Mouse (Mus musculus) megakaryocyte-erythroid progenitor cell, adult 5-6 weeks (primary cell): ENCODE measurements around the gene Ngdn. TPM values are rescaled to one million over a fixed set of nuclear protein-coding genes. Genes with fewer than 3 reads are reported as not detected.
"Not testable (repeated sequence)": the region's sequence is repeated elsewhere in the genome, so short reads cannot be mapped to it uniquely, and the experiment has no call there.

ENCODE experiments used
- ATAC-seq: replicated peaks from 2 replicates; pipeline ENCODE4 v1.8.0; 2016; ENCODE audit warnings: mild to moderate bottlenecking, inconsistent platforms; ENCODE audit not compliant: severe bottlenecking, poor library complexity, low FRiP score, low TSS enrichment
- total RNA-seq, 2 experiments: library from RNA; stranded (forward) in 1 of 2; stranded (reverse) in 1 of 2; fragments of 200-1000, 215-1000 nt in 1 of 2; fragments of >200 nt in 1 of 2; fragmentation: Nextera tagmentation in 1 of 2; gene quantifications; 2 replicates each; pipeline ENCODE4 v1.2.3; 2014 to 2017

Ngdn gene
- total RNA-seq, 2 experiments from 2014 or later = 63.6 to 64.6 TPM

DNA sequence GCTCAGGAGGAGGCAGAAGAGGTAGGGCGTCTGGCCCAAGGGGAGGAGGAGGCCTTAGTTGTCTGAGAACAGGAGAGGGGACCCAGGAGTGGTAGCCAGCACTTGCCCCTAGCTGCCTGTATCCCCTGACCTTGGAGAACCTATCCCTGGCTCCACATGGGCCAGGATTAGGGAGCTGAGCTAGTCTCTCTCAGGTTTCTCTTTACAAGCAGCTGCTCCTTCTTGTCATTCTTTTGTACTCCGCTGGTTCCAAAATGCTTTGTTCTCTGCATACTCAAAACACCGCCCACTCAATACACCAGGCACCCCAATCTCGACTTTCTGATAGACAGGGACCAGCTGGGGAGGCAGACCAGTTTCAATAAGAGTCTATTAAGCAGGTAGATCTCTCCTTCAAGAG, 18.0 kb upstream of the Ngdn start:
- ATAC-seq = no peak

DNA sequence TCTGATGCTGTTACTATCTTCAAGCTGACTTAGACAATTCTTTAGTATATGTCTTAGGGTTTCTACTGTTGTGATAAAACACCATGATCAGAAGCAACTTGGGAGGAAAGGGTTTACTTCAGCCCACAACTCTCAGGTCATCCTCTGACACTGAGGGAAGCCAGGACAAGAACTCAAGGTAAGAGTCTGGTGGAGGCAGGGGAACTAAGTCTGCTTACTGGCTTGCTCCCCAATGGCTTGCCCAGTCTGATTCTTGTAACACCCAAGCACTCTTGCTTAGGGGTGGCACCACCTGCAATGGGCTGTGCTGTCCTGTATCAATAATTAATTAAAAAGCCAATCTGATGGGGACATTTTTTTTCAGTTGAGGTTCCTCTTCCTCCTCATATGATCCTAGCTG, 16.6 kb upstream of the Ngdn start:
- no peak for ATAC-seq

DNA sequence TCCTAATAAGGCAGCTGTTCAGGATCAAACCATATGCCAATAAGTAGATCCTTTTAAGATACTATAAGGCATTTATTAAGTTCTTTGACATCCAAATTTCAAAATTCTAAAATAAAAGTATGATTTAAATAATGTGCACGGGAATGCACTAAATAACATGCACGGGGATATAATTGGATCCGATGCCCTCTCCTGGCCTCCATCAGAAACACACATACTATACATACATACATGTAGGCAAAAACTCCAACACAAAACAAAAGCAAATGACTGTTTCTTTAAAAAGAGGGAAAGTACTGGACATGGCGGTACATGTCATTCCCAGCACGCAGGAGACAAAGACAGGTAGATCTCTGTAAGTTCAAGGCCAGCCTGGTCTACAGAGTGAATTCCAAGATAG, 15.4 kb upstream of the Ngdn start:
- ATAC-seq = not testable (repeated sequence)

DNA sequence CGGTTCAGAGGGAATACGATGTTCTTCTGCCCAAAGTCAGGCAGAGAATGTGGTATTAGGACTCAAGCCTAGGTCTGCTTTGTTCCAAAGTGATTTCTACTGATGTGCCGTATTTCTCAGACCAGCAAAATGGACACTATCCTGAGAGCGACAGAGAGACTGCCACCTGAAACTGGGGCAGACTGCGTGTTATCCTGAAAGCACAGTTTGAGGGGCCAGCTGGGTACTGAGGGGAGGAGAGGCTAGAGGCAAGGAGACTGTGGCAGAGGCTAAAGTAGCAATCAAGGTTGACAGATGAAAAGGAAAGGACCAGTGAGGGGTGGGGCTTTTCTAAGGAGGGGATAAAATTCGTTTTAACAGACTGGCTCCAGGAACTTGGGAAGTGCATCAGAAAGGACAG, 14.4 kb upstream of the Ngdn start:
- no peak for ATAC-seq

DNA sequence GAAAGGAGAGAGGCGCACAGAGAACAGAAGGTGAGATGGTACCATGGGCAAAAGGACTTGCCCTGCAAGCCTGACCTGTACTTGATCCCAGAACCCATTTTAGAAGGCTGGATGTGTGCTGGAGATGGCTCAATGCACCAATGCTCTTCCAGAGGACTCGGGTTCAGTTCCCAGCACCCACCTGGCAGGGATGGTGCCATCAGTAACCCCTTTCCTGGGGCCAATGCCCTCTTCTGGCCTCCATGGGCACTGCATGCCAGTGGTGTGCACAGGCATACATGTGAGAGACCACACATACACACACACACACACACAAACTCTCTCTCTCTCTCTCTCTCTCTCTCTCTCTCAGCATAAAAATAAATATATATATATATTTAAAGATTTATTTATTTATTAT, 13.8 kb upstream of the Ngdn start:
- no peak for ATAC-seq

DNA sequence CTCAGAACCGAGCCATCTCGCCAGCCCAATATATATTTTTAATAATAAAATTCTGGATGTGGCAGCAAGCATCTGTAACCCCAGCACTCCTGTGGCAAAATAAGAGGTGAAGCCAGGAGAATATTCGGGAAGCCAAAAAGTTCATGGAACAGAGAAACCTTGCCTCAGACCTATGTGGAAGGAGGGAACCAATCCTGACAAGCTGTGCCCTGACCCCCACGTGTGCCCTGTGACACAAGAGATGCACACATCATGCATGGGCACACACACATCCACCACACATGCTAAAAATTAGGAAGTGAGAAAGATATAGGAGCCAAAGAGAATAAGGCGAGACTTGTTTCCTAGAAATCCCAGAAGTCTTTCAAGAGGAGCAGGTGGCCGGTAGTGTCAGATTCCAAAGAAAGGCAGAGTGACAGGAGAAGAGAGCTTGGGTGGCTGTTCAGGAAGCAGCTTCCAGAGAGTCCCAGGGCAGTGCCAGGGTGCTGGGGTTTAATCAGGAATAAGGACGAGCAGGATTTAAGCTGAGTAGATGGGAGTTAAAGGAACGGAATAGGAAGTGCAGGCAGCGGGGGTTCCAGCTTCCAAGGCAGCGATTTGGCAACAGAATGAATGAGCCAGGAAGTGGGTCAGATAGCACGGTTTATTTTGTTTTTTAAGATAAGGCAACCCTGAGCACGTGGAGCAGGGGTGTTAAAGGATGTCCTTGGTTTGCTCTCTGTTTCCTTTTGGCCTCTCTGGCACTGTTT, 13.1 kb upstream of the Ngdn start:
- no peak for ATAC-seq

DNA sequence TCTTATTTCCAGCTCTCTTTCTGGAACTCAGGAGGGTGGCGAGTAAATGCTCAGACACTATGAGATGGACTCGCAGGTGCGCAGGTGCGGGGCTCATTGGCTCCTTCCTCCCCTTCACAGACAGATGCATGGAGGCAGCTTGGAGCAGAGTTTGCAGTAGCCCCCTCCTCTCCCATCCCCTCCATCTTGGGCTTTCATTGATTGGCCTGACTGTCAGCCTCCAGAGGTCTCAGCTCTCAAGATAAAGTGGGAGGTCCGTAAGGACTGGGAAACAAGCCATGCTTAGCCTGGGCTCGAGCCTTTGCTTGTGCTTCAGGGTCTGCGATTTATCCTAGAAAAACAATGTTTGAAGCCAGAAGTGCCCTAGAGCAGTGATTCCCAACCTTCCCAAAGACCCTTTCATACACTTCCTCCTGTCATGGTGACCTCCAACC, 12.6 kb upstream of the Ngdn start:
- no peak for ATAC-seq

DNA sequence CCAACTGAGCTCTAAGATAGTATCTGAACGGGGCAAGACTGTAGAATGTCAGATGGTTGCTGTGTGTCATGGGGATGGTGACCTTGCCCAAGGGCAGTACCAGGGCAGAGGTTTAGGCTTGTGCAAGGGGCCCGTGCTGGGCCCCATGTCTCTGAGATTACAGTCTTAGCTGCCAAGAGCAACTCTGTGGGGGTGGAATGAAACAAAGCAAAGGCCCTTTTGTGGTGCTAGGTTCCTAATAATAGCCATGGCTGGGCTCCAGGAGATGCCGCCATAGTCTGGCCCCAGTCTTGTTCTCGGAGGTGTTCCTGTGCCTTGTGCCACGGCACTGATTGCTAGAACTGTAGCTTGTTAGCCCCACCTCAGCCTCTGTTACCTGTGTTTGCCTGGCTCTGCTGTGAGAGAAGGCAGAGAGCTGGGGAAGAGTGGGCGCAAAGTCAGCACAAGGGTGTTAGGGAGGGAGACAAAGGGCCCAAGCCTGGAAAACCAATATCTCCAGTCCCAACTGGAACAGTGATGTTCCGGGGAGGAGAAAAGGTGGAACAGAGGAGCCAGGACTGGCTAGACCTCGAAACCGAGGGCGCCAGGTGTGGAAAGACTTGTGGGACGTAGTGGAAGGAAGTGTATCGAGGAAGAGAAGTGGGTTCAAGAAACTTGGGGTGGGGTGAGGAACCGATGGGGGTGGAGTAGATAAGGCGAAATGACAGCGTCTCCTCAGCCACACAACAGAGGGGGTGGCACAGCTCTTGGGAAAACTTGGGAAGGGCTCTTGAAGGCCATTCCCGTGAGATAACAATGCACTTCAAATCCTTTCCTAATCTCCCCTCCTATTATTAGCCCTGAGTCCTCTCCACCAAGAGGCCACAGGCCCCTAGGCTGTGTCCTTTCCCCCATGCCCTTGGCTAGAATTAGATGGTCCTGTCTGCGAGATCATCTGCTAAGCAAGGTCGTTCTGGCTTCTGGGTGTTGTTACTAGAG, 11.1 kb upstream of the Ngdn start:
- ATAC-seq = peak; percentile 48; the same call in 1 of the 2 replicates

DNA sequence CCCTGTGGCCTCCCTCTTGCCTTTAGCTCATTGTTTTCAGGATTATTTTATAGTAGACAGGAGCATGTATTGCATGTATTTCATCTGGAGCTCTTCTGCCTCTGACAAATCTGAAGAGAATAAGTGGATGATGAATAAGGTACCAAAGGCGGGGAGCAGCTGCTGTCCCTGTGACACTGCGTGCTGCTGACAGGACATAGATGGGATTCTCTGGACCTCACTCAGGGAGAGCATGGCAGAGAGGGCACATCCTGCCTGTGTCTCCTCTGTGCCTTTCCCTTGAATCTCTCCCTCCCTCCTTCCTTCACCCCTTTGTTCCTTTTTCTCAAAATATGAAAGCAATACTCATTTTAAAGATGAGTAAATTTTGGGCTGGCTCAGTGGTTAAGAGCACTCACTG, 9.7 kb upstream of the Ngdn start:
- no peak for ATAC-seq

DNA sequence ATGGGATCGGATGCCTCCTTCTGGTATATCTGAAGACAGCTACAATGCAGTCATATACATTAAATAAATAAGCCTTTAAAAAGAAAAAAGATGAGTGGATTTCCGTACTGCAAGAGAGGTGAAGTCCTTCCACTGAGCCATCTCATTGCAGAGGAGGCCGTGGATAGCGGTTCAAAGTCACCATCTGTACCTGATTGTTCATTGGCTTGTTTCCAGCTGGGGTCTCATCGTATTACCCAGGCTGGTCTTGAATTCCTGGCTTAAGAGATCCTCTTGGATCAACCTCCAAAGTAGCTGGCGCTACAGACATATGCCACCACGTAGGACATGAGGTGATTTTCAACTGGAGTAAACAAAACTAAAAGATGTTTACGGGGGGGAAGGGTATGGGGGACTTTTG, 9.3 kb upstream of the Ngdn start:
- ATAC-seq = no peak

DNA sequence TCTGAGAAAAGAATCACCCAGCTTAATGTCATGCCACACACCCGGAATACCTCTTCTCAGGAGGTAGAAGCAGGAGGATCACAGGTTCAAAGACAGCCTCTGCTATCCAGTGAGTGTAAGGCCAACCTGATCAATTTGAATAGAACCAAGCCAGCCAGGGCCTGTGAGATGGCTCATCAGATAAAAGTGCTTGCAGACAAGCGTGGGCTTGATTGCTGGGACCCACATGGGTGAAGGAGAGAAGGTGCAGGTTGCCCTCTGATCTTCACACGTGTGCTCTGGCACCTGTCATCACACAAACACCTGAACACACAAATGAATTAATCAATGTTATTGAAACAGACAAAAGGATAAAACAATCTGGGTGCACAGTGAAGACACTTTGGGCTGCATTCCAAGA, 8.7 kb upstream of the Ngdn start:
- no peak for ATAC-seq

DNA sequence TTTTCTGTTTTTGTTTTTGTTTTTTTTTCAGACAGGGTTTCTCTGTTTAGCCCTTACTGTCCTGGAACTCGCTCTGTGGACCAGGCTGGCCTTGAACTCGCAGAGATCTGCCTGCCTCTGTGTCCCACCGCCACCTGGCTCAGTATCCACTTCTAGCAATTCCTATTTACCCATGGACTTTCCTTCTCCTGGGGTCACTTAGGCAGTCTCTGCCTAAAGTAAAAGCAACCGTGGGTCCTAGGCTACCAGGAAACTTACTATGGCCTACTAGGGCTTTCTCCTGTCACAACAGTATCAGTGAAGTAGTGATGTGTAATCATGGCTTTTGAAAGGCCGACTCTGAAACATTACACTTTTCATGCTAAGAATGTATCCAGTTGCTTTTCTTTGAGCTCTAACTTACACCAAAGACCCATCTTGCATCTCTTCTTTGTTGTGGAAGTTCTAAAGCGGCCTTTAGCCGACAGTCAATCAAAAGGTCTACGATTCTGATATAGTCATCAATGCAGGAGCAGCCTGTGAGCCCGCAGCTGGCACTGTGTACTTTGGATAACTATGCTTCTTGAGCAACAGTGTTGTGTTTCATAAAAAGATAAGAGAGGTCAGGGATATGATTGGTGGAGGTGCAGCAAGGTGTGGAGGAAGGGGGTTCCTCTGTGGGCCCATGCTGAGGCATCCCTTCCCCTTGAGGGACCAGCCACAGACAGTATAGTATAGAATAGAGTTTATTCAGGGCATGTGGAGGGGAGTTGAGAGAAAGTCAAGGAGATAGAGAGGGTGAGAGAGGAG, 7.9 kb upstream of the Ngdn start:
- ATAC-seq = no peak

DNA sequence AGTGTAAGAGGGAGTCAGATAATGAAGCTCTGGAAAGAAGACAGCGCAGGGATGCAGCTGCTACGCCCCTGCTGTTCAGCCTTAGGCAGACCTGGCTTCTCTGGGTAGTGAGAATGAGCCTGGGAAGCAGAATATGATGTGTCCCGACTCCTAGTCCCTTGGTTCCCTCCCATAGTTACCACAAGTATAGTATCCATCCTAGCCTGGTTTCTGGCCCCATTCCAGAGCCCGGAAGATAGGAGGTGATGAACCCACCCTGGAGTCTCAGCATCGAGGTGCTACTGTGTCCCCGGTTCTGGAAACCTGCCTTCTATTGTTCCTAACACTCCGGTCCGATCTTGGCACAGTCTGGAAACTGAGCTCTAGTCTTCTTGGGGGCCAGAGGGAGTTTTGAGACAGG, 6.8 kb upstream of the Ngdn start:
- no peak for ATAC-seq

DNA sequence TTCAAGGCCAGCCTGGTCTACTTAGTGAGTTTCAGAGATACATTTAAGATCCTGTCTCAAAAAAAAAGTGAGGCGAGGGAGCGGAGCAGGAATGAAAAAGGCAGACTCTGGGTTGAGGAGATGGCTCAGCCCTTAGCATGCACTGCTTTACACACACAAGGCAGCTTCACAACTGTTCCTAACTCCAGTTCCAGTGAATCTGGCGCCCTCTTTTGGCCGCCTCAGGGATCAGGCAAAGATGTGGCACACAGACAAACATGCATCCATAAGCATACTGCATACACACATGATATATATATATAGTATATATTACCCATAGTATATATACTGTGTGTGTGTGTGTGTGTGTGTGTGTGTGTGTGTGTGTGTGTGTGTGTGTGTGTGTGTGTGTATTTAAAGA, 4.1 kb upstream of the Ngdn start:
- ATAC-seq = no peak

DNA sequence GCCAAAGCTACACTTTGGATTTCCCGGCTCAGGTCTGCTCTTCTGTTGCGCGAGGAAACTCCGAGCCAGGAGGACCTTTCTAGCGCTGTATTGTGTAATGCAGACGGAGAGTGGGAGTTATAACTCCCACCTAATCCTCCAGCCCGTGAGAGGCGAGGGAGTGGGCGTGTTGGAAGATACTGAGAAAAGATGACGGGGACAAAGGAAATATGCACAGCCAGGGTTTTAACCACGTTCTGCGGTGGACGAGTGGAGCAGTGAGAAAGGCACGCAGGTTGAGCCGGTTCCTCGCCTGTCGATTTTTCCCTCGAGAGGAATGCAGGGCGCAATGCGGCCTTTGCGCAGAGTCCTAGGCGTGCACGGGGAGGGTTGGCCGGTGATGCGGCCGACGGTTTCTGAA, 663 bp upstream of the Ngdn start:
- peak; percentile 38 for ATAC-seq

DNA sequence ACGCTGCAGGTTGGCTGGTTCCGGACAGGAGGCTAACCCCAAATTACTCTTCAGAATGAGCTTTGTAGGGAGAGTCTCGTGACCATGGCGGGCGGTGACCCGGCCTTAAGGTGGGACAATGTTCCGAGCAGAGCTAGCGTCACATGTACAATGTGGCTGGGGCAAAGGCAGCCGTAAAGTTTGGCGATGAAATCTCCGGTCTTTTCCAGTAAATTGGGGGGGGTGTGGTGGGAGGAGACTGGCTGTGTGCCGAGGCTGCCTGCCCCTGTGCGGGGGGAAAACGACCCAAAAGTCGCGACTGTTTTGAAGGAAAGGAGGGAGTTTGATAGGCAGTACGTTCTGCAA, 485 bp downstream of the Ngdn start:
- ATAC-seq = peak; percentile 34; the same call in 1 of the 2 replicates

DNA sequence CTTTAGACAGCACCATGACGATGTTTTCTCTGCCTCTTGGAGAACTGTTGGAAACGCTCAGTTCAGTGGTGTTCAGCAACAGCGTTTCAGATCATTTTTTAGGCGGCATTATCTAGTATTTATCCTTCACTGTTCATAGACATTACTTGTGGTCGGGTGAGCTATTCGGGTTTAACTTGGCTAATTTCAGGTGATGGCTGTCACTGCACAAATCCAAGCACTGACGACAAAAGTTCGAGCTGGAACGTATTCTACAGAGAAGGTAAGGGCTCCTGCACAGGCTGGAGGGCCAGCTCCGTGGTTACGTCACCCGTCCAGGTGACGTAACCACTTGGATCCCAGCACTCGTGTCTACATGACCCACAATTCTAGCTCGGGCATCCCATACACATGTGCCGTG, 1.6 kb downstream of the Ngdn start:
- ATAC-seq = no peak

DNA sequence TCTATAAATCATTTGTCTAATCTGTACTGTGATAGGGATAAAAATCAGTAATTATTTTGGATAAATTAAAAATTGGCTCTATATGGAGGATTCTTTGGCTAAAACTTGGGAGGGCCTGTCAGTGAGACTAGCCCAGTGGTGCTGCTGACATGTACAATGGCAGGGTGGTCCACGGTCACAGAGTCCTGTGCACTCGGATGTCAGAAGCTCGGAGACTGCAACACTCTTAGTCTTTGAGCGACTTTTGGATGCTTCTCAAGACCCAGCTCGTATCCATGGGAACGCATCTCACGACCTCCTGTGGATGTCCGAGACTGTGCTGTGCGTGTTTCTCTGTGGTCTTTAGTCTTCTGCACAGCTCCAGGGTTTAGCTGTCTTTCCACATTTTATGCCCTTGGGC, 5.1 kb downstream of the Ngdn start:
- no peak for ATAC-seq

DNA sequence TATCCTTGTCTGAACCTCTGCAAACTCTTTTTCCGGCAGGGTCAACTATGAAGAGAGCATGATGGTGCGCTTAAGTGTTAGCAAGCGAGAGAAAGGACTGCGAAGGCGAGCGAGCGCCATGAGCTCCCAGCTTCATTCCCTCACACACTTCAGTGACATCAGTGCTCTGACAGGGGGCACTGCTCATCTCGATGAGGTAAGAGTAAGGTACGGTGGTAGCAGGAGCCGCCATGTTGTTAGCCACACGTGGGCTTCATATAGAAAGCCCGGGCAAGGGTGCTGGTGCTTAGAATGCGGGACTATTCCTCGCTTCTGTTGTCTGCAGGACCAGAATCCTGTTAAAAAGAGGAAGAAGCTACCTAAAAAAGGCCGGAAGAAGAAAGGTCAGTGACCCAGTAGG, 7.8 kb downstream of the Ngdn start:
- ATAC-seq = no peak

DNA sequence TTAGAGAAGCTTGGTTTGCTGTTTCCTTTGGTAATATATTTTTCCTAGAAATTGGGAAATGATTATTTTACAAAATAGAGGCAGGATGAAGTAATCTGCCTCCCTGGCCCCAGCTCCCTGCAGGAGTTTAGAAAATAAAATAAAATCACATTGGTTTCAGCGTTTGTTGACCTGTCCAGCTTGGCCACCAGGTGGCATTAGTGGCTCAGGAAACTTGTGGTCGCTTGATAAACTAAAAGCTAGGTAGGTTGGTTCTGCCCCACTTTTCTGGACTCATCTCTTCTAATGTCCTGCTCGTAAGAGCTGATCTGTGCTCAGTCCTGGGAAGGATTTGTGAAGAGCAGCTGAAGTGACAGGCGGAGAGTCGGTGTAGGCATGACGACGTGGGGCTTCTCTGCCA, 9.0 kb downstream of the Ngdn start:
- 0 out of 2 replicates have a peak, but pooled peaks have one; percentile 45 for ATAC-seq
